Mouse (Mus musculus) embryonic facial prominence, embryonic 12.5 days (tissue): ENCODE measurements at regions not wholly inside any gene's neighbourhood (a gene's known extent, or its start where the extent isn't known, plus 50 kb on each side); places are given as distances from the start of the nearest gene placed in this dataset.
A peak's percentile ranks its signal among the peaks of the same experiment; 100 is the strongest.

Experiments used
- ATAC-seq: fragments of 200-750 bp; cut with Nextera tagmentation; 2 replicates; pipeline ENCODE4 v1.8.0; 2017; ENCODE audit not compliant: insufficient number of reproducible peaks, insufficient read depth, low FRiP score, low TSS enrichment
- H3K27ac ChIP-seq: fragments of 300-500 bp; sonication (generic); 2 replicates; pipeline ENCODE4 v1.5.1; 2016; ENCODE audit warnings: mild to moderate bottlenecking
- H3K27me3 ChIP-seq: fragments of 300-500 bp; sonication (generic); 2 replicates; pipeline ENCODE4 v1.6.1; 2016; ENCODE audit warnings: mild to moderate bottlenecking, moderate library complexity
- H3K36me3 ChIP-seq: fragments of 300-500 bp; sonication (generic); 2 replicates; pipeline ENCODE4 v1.6.1; 2016; ENCODE audit warnings: mild to moderate bottlenecking
- H3K4me1 ChIP-seq: fragments of 300-500 bp; sonication (generic); 2 replicates; pipeline ENCODE4 v1.6.1; 2016
- H3K4me2 ChIP-seq: fragments of 300-500 bp; sonication (generic); replicated peaks from 2 replicates; pipeline ENCODE4 v1.6.1; 2016; ENCODE audit warnings: mild to moderate bottlenecking, moderate library complexity
- H3K4me3 ChIP-seq: fragments of 300-500 bp; sonication (generic); 2 replicates; pipeline ENCODE4 v1.5.1; 2016; ENCODE audit warnings: mild to moderate bottlenecking
- H3K9ac ChIP-seq: fragments of 300-500 bp; sonication (generic); 2 replicates; pipeline ENCODE4 v1.6.1; 2016; ENCODE audit warnings: mild to moderate bottlenecking, moderate library complexity
- H3K9me3 ChIP-seq: fragments of 300-500 bp; sonication (generic); 2 replicates; pipeline ENCODE4 v1.6.1; 2016; ENCODE audit warnings: mild to moderate bottlenecking, moderate library complexity
- WGBS: fragments of 180-500 bp; shearing (Covaris S2); methylation state at CpG from one replicate; pipeline ENCODE4 v1.1.7; 2016; 5-methylcytosine and 5-hydroxymethylcytosine counted together

DNA sequence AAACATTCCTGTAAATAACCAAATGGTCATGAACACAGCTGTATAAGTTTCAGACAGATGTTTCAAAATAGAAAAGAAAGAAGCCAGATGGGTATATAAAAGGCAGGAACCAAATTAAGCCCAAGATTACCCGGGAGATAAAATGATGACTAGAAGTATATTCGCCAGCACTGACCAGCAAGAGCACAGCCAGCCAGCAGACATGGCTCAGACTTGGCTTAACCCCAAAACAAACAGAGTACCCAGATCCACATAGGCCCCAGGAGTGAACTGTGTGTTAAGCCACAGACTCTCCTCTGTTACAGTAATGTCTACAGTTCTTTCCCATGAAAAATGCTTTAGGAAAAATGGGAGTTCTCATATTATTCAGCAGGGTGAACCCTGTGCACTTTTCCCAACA, 123.2 kb downstream of the Atp6ap1l start:
- H3K36me3 ChIP-seq = no peaks in the 10 kb centered on the region
- H3K27ac ChIP-seq = peak overlapping the region; percentile 50; the same call in 1 of the 2 replicates
- H3K9me3 ChIP-seq = no peaks in the 10 kb centered on the region
- no peak overlapping the region for H3K9ac ChIP-seq
- ATAC-seq = peak; percentile 90
- H3K4me2 ChIP-seq = no peak overlapping the region
- 37% methylated on average over 2 of the region's 2 CpGs for WGBS
- H3K4me1 ChIP-seq = peaks cover 5% of the 10 kb centered on the region; the same call in 1 of the 2 replicates
- no peak overlapping the region for H3K4me3 ChIP-seq
- H3K27me3 ChIP-seq = no peaks in the 10 kb centered on the region

DNA sequence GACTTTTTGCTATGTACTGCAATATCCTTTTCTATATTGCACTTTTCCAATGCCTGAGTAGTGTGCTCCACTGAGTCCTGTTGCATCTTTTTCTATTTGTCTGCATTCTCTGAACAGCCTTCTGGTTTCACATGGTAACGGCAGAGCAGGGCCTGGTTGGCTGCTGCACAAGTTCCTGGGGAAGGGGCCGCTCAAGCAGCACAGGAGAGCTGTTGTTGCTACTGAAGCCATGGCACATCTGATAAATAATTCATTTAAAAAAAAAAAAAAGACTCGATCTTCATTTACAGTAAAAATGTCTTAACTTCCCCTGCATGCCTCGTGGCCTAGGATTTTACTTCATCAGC, 127.2 kb downstream of the Atp6ap1l start:
- Histone ChIP-seq H3K9ac (no peak overlapping the region), H3K4me1 (peaks cover 5% of the 10 kb centered on the region; the same call in 1 of the 2 replicates), H3K4me2 (no peak overlapping the region), H3K36me3 (no peaks in the 10 kb centered on the region), H3K27me3 (no peaks in the 10 kb centered on the region), H3K27ac (no peak overlapping the region), H3K4me3 (no peak overlapping the region), H3K9me3 (no peaks in the 10 kb centered on the region)
- 84% methylated on average over 4 of the region's 4 CpGs for WGBS
- ATAC-seq = no peak

DNA sequence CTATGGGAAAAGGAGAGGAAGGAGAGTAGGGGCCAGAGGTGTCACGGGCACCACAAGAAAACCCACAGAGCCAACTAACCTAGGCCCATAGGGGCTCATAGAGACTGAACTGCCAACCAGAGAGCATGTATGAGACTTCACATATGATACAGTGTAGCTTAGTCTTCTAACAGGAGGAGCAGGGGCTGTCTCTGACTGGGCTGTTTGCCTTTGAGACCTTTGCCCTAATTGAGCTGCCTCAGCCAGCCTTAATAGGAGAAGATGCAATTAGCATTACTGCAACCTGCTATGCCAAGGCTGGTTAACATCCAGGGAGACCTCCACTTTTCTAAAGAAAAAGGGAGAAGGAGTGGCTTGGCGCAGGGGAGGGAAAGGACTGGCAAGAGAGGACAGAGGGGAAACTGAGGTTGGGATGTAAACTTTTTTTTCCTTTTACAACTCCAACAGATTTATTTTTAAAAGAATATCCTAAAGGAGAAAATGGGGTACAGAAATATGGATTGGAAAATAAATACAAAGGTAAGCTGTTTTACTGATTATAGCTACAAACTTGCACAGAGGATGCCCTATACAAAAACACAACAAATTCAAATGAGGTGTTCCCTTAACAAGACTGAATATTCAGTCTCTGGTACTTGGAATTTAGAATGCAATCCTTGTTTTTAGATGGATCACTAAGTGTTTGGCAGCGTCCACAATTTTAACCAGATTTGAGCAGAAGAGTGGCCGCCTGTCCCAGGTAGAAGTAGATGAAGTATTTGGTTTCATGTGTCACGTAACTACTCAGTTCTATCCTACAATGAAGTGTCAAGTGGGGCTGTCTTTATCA, 127.8 kb downstream of the Atp6ap1l start:
- no peaks in the 10 kb centered on the region for H3K4me1 ChIP-seq
- WGBS = 89% methylated on average over 5 of the region's 5 CpGs
- no peak overlapping the region for H3K4me2 ChIP-seq
- no peak overlapping the region for H3K9ac ChIP-seq
- no peaks in the 10 kb centered on the region for H3K36me3 ChIP-seq
- no peaks in the 10 kb centered on the region for H3K27me3 ChIP-seq
- no peak overlapping the region for H3K27ac ChIP-seq
- H3K9me3 ChIP-seq = no peaks in the 10 kb centered on the region
- H3K4me3 ChIP-seq = no peak overlapping the region
- ATAC-seq = no peak

DNA sequence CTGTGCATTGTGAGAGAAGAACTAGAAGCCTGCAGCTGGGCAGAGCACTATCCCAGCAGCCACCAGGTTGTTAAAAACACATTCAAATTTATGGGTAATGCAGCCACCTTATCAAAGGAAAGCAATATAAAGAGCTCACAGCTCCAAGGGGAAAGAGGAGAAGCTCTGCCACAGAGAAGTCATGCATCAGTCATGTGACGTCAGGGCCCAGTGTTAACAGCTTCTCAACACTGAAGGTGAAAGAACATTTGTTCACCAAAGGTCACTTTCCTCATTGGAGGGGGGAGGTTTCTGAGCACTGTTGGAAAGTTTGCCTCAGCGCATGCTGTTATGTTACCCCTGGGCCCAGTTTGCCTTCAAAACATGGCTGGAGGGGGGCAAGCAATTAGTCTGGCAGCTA, 143.0 kb downstream of the Atp6ap1l start:
- Histone ChIP-seq H3K4me2 (no peak overlapping the region), H3K9ac (no peak overlapping the region), H3K36me3 (no peaks in the 10 kb centered on the region), H3K4me3 (no peak overlapping the region), H3K27ac (no peak overlapping the region), H3K27me3 (no peaks in the 10 kb centered on the region), H3K9me3 (no peaks in the 10 kb centered on the region), H3K4me1 (no peaks in the 10 kb centered on the region)
- WGBS = 57% methylated on average over 2 of the region's 2 CpGs
- no peak for ATAC-seq

DNA sequence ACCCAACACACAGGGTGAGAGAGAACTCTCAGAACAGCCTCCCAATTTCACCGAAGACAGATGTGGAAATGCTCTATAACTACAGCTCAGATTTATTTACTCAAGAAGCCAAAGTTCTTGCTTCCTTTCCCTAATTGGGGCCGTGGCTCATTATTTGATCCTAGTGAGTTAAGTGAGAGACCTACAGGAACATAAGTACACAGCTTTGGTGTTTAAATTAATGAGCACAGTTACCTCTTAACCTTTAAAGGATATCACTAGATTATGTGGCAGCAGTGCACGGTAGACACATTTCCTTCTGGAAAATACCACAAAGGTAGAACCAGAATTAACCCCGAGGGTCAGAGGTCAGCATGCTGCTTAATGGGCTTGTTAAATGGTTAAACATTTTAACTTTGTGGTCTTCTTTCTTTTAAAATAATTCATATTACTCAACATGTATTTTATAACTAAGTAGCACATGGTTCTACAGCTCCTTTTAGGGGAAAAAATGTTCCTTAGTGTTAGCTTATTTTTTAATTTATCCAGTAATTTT, 144.6 kb downstream of the Atp6ap1l start:
- Histone ChIP-seq H3K27me3 (no peaks in the 10 kb centered on the region), H3K36me3 (no peaks in the 10 kb centered on the region), H3K9ac (no peak overlapping the region), H3K9me3 (no peaks in the 10 kb centered on the region), H3K4me1 (no peaks in the 10 kb centered on the region), H3K27ac (no peak overlapping the region), H3K4me3 (no peak overlapping the region), H3K4me2 (no peak overlapping the region)
- no peak for ATAC-seq
- WGBS = 26% methylated on average over 4 of the region's 4 CpGs

DNA sequence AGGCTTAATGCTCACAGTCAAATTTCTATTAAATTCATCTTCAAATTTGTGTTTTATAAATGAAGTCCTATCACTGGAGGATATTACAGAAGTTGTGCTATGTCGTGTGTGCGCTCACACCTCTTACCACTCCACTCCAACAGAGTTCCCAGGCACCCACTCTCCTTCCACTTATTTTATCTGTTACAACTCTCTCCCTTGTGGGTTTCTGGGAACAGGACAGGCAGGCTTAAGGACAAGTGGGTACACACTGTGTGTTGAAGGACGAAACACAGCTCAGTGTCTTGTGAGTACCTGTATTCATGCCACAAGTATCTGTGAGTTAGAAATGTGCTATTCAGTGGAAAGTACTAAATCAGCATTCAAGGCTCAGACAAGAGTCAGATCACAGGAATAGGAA, 150.7 kb downstream of the Atp6ap1l start:
- Histone ChIP-seq H3K36me3 (no peaks in the 10 kb centered on the region), H3K9me3 (no peaks in the 10 kb centered on the region), H3K27ac (no peak overlapping the region), H3K4me3 (no peak overlapping the region), H3K9ac (no peak overlapping the region), H3K4me1 (no peaks in the 10 kb centered on the region), H3K4me2 (no peak overlapping the region), H3K27me3 (no peaks in the 10 kb centered on the region)
- WGBS = 84% methylated on average over 3 of the region's 3 CpGs
- ATAC-seq = no peak

DNA sequence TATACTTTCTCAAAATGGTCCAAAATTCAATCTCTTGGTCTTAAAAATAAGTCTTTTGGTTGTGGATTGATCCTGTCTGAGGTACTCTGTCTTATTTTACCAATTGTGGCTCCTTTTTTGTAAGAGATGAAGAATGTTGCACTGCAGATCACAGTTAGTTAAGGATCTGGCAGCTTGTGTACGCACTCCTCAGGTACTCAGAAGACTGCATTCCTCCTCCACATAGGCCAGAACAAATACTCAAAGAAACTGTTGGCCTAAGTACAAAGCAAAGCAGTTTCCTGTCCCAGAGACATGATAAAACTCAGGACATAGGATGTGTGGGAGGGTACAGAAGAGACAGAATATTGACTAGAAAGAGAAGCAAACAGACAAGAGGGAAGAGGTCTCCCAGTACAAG, 155.4 kb downstream of the Atp6ap1l start:
- WGBS = 90% methylated on average over 1 of the region's 1 CpGs
- no peak overlapping the region for H3K9ac ChIP-seq

DNA sequence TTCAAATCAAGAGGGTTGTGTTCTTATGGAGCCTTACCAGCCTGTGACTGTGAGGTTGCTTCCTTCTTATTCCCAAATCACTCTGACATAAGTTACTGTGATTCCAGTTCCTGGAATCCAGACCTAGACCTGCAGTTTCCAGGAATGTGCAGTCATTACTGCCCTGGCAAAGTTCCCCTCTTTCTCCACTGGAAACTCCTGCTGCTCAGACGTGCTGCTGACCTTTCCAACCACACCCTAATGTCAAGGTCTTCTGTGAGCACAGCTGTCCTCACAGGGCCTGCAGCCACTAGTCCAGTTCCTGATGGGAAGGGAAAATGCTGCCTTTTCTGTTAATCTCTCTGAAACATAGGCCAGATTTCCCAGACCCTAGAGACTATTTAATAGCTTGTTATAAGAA, 160.1 kb downstream of the Atp6ap1l start:
- no peak for ATAC-seq
- no peaks in the 10 kb centered on the region for H3K27me3 ChIP-seq
- no peaks in the 10 kb centered on the region for H3K4me1 ChIP-seq
- no peak overlapping the region for H3K9ac ChIP-seq
- H3K27ac ChIP-seq = no peak overlapping the region
- H3K9me3 ChIP-seq = no peaks in the 10 kb centered on the region
- WGBS = 29% methylated on average over 1 of the region's 1 CpGs
- no peaks in the 10 kb centered on the region for H3K36me3 ChIP-seq
- H3K4me2 ChIP-seq = no peak overlapping the region
- no peak overlapping the region for H3K4me3 ChIP-seq

More for the DNA sequence above, 155.4 kb downstream of the Atp6ap1l start:
- Histone ChIP-seq H3K4me3 (no peak overlapping the region), H3K4me2 (no peak overlapping the region), H3K27me3 (no peaks in the 10 kb centered on the region), H3K9me3 (no peaks in the 10 kb centered on the region), H3K4me1 (no peaks in the 10 kb centered on the region), H3K36me3 (no peaks in the 10 kb centered on the region), H3K27ac (no peak overlapping the region)
- no peak for ATAC-seq

DNA sequence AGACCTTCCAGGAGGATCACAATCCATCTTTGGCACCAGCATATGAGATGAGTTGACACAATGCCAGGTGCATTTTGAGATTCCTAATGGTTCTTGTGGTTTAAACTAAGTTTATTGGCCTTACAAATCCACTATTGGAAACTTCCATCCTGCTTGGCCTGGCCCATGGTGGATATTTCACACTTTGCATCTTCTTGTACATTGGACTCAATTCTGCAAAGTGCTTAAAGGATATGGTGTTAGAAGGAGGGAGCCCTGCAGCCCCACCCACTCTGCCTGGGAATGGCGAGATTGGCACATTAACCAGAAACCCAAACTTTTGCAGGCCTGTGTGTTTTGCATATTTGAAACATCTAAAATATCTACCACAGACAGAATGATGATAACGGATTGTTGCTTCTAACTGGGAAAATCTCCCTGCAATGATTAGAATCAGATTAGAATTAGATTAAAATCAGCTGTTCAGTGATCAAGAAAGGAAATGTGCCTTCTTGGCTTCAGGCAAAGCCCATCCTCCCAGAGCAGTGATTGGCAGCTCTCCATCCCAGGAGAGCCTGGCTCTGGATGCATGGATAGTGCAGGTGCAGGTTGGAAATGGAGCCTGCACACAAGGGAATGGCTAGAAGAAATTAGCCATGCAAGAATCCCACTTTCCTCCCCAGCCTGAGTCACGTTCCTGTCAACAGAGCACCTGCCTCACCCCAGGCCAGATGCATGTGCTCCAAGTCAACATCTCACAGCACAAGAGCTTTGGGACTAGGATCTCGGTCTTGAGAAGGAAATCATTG, 162.3 kb downstream of the Atp6ap1l start:
- 48% methylated on average over 4 of the region's 4 CpGs for WGBS
- Histone ChIP-seq H3K36me3 (no peaks in the 10 kb centered on the region), H3K27ac (no peak overlapping the region), H3K4me1 (no peaks in the 10 kb centered on the region), H3K4me3 (no peak overlapping the region), H3K27me3 (no peaks in the 10 kb centered on the region), H3K9me3 (no peaks in the 10 kb centered on the region), H3K9ac (no peak overlapping the region), H3K4me2 (no peak overlapping the region)
- peak; percentile 47; the same call in 1 of the 2 replicates for ATAC-seq

DNA sequence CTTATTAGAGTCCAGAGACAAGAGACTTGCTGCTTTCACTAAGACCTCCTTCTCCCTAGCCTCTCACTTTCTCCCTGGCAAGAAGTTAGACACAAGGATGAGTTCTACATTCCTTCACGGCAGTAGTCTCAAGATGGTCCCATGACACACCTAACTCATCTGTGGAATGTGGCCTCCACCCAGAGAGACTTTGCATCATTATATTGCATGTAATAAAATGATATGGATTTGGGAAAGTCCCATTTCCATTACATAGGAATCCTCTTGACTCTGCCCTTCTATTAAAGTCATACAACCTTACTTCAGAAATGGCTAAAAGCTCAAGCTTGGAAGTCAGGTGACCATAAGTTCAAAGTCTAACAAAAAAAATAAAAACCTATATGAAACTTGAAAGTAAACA, 165.4 kb downstream of the Atp6ap1l start:
- no peak for ATAC-seq
- Histone ChIP-seq H3K9me3 (no peaks in the 10 kb centered on the region), H3K4me3 (no peak overlapping the region), H3K27me3 (no peaks in the 10 kb centered on the region), H3K4me2 (no peak overlapping the region), H3K9ac (no peak overlapping the region), H3K4me1 (no peaks in the 10 kb centered on the region), H3K36me3 (no peaks in the 10 kb centered on the region), H3K27ac (no peak overlapping the region)
- 78% methylated on average over 1 of the region's 1 CpGs for WGBS

DNA sequence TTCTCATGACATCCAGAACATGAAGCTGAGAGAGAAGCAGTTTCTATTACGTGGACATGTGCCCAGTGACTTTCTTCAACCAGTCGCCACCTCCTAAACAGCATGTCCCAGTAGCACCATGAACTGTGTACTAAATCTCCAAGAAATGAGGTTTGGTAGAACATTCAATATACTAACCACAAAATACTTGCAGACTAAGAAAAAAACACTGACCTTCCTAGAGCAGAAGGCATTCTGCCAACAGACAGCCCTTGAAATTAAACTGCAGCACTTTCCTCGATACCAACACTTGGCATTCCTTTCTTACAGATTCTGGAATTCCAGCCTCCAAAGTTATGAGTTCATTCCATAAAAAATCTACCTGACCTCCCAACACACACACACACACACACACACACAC, 166.6 kb downstream of the Atp6ap1l start:
- no peak for ATAC-seq
- Histone ChIP-seq H3K4me1 (no peaks in the 10 kb centered on the region), H3K27ac (no peak overlapping the region), H3K27me3 (no peaks in the 10 kb centered on the region), H3K36me3 (no peaks in the 10 kb centered on the region), H3K4me3 (no peak overlapping the region), H3K9me3 (no peaks in the 10 kb centered on the region), H3K4me2 (no peak overlapping the region), H3K9ac (no peak overlapping the region)
- WGBS = 80% methylated on average over 3 of the region's 3 CpGs

DNA sequence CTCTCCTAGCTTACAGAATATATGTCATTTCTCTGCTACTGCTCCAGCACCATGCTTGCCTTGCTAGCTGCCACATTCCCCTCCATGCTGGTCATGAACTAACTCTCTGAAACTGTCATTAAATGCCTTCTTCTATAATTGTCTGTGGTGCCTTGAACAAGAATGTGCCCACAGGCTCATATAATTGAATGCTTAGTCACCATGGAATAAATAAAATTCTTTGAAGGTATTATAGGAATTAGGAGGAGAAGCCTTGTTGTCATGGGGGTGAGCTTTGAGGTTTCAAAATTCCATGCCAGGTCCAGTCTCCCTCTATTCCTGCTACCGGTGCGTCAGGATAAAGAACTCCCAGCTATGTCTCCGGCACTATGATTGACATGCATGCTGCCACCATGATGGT, 171.9 kb downstream of the Atp6ap1l start:
- Histone ChIP-seq H3K27ac (no peak overlapping the region), H3K4me1 (no peaks in the 10 kb centered on the region), H3K4me3 (no peak overlapping the region), H3K36me3 (no peaks in the 10 kb centered on the region), H3K27me3 (no peaks in the 10 kb centered on the region), H3K4me2 (no peak overlapping the region), H3K9me3 (no peaks in the 10 kb centered on the region), H3K9ac (no peak overlapping the region)
- ATAC-seq = no peak
- 90% methylated on average over 3 of the region's 3 CpGs for WGBS
